Mouse (Mus musculus) liver, embryonic 16.5 days (tissue): ENCODE results near the gene Htr6. TPM values are rescaled to one million over a fixed set of nuclear protein-coding genes. Genes with fewer than 3 reads are reported as not detected.
A peak's percentile ranks its signal among the peaks of the same experiment; 100 is the strongest.

Source experiments
- ATAC-seq: fragments of 200-750 bp; cut with Nextera tagmentation; 2 replicates; pipeline ENCODE4 v1.8.0; 2017; ENCODE audit warnings: low read depth, mild to moderate bottlenecking, moderate number of reproducible peaks, moderate library complexity
- H3K27ac ChIP-seq: fragments of 300-500 bp; sonication (generic); 2 replicates; pipeline ENCODE4 v1.5.1; 2014; ENCODE audit warnings: mild to moderate bottlenecking, low read length
- H3K27me3 ChIP-seq: fragments of 300-500 bp; sonication (generic); 2 replicates; pipeline ENCODE4 v1.6.1; 2014; ENCODE audit warnings: low read depth, low read length, mixed read lengths; ENCODE audit not compliant: control insufficient read depth, insufficient read depth
- H3K36me3 ChIP-seq: fragments of 300-500 bp; sonication (generic); 2 replicates; pipeline ENCODE4 v1.6.1; 2014; ENCODE audit warnings: mild to moderate bottlenecking; ENCODE audit not compliant: control insufficient read depth, insufficient read depth
- H3K4me1 ChIP-seq: fragments of 300-500 bp; sonication (generic); 2 replicates; pipeline ENCODE4 v1.6.1; 2014; ENCODE audit warnings: low read depth, low read length, mixed read lengths; ENCODE audit not compliant: control insufficient read depth
- H3K4me2 ChIP-seq: fragments of 300-500 bp; sonication (generic); 2 replicates; pipeline ENCODE4 v1.6.1; 2014; ENCODE audit warnings: low read depth, low read length, mixed read lengths
- H3K4me3 ChIP-seq: fragments of 300-500 bp; sonication (generic); 2 replicates; pipeline ENCODE4 v1.5.1; 2014; ENCODE audit warnings: low read depth, mild to moderate bottlenecking, low read length
- H3K9ac ChIP-seq: fragments of 300-500 bp; sonication (generic); 2 replicates; pipeline ENCODE4 v1.6.1; 2014; ENCODE audit warnings: low read depth, low read length
- H3K9me3 ChIP-seq: fragments of 300-500 bp; sonication (generic); replicated peaks from 2 replicates; pipeline ENCODE4 v1.6.1; 2016; ENCODE audit warnings: low read length; ENCODE audit not compliant: control insufficient read depth
- WGBS: fragments of 180-500 bp; shearing (Covaris S2); extraction: QIAGEN DNeasy Blood & Tissue Kit; methylation state at CpG from one replicate; pipeline ENCODE4 v1.1.7; 2014; ENCODE audit not compliant: insufficient replicate concordance; 5-methylcytosine and 5-hydroxymethylcytosine counted together
- polyA plus RNA-seq: library from polyadenylated mRNA; unstranded; fragments of >200 nt; fragmentation: Nextera tagmentation; extraction: Ambion mirVana; gene quantifications from 2 replicates; pipeline ENCODE4 v1.2.1, GENCODE M21; 2015

Gene Htr6
- polyA plus RNA-seq, 1 experiment from 2014 or later = not detected

GRCm38 (mm10) chr4:139091478-139092355 lies 16.3 kb upstream of the Htr6 start:
- H3K36me3 ChIP-seq = no peaks in the 10 kb centered on the region
- 9% methylated on average over 28 of the region's 28 CpGs for WGBS
- no peaks in the 10 kb centered on the region for H3K4me1 ChIP-seq
- ATAC-seq = no peak
- H3K27ac ChIP-seq = no peak overlapping the region
- no peaks in the 10 kb centered on the region for H3K9me3 ChIP-seq
- H3K27me3 ChIP-seq = peaks cover 51% of the 10 kb centered on the region
- H3K9ac ChIP-seq = no peak overlapping the region
- peak overlapping the region; percentile 69 for H3K4me2 ChIP-seq
- peak overlapping the region; percentile 55 for H3K4me3 ChIP-seq

GRCm38 (mm10) chr4:139091066-139091465 lies 15.7 kb upstream of the Htr6 start:
- ATAC-seq = no peak
- Histone ChIP-seq H3K36me3 (no peaks in the 10 kb centered on the region), H3K4me2 (no peak overlapping the region), H3K27me3 (peaks cover 51% of the 10 kb centered on the region), H3K9me3 (no peaks in the 10 kb centered on the region), H3K27ac (no peak overlapping the region), H3K9ac (no peak overlapping the region), H3K4me3 (no peak overlapping the region), H3K4me1 (no peaks in the 10 kb centered on the region)
- 46% methylated on average over 7 of the region's 7 CpGs for WGBS

GRCm38 (mm10) chr4:139090303-139090940 lies 15.1 kb upstream of the Htr6 start:
- WGBS = 52% methylated on average over 15 of the region's 15 CpGs
- Histone ChIP-seq H3K4me3 (no peak overlapping the region), H3K27me3 (peaks cover 51% of the 10 kb centered on the region), H3K9me3 (no peaks in the 10 kb centered on the region), H3K4me1 (no peaks in the 10 kb centered on the region), H3K36me3 (no peaks in the 10 kb centered on the region), H3K27ac (no peak overlapping the region), H3K9ac (no peak overlapping the region), H3K4me2 (no peak overlapping the region)
- ATAC-seq = no peak

GRCm38 (mm10) chr4:139088982-139089671 lies 13.8 kb upstream of the Htr6 start:
- no peak overlapping the region for H3K27ac ChIP-seq
- H3K4me3 ChIP-seq = no peak overlapping the region
- ATAC-seq = no peak
- H3K4me1 ChIP-seq = no peaks in the 10 kb centered on the region
- H3K4me2 ChIP-seq = no peak overlapping the region
- H3K9ac ChIP-seq = no peak overlapping the region
- H3K9me3 ChIP-seq = no peaks in the 10 kb centered on the region
- WGBS = 48% methylated on average over 9 of the region's 9 CpGs
- peaks cover 55% of the 10 kb centered on the region for H3K27me3 ChIP-seq
- H3K36me3 ChIP-seq = no peaks in the 10 kb centered on the region

- Histone ChIP-seq H3K9ac (no peak overlapping the region), H3K4me3 (no peak overlapping the region), H3K9me3 (no peaks in the 10 kb centered on the region), H3K4me2 (no peak overlapping the region), H3K36me3 (no peaks in the 10 kb centered on the region), H3K4me1 (no peaks in the 10 kb centered on the region), H3K27me3 (peaks cover 34% of the 10 kb centered on the region), H3K27ac (no peak overlapping the region)
- ATAC-seq = no peak
- WGBS = 44% methylated on average over 4 of the region's 4 CpGs
Measured at GRCm38 (mm10) chr4:139086984-139087383, 11.6 kb upstream of the Htr6 start.

GRCm38 (mm10) chr4:139086037-139086436 lies 10.7 kb upstream of the Htr6 start:
- no peaks in the 10 kb centered on the region for H3K4me1 ChIP-seq
- H3K27me3 ChIP-seq = peaks cover 24% of the 10 kb centered on the region
- H3K4me2 ChIP-seq = no peak overlapping the region
- whole genome bisulfite sequencing = 13% methylated on average over 5 of the region's 5 CpGs
- H3K4me3 ChIP-seq = no peak overlapping the region
- no peaks in the 10 kb centered on the region for H3K9me3 ChIP-seq
- no peak overlapping the region for H3K27ac ChIP-seq
- no peak for ATAC-seq
- no peaks in the 10 kb centered on the region for H3K36me3 ChIP-seq
- no peak overlapping the region for H3K9ac ChIP-seq

GRCm38 (mm10) chr4:139085337-139085736 lies 10.0 kb upstream of the Htr6 start:
- whole genome bisulfite sequencing = 57% methylated on average over 11 of the region's 11 CpGs
- Histone ChIP-seq H3K27ac (no peak overlapping the region), H3K4me3 (no peak overlapping the region), H3K9me3 (no peaks in the 10 kb centered on the region), H3K36me3 (no peaks in the 10 kb centered on the region), H3K9ac (no peak overlapping the region), H3K27me3 (peaks cover 18% of the 10 kb centered on the region), H3K4me2 (no peak overlapping the region), H3K4me1 (no peaks in the 10 kb centered on the region)
- ATAC-seq = no peak

- no peak for ATAC-seq
- H3K27me3 ChIP-seq = peaks cover 11% of the 10 kb centered on the region
- 40% methylated on average over 12 of the region's 12 CpGs for WGBS
Measured at GRCm38 (mm10) chr4:139082790-139083564, 7.6 kb upstream of the Htr6 start.

More at GRCm38 (mm10) chr4:139082790-139083564, 7.6 kb upstream of the Htr6 start:
- Histone ChIP-seq H3K27ac (no peak overlapping the region), H3K9ac (no peak overlapping the region), H3K36me3 (no peaks in the 10 kb centered on the region), H3K4me2 (no peak overlapping the region), H3K4me3 (no peak overlapping the region), H3K4me1 (no peaks in the 10 kb centered on the region), H3K9me3 (no peaks in the 10 kb centered on the region)
